Mouse (Mus musculus) gonadal fat pad, adult 2 months (tissue): ENCODE data around the gene Pcdh11x. TPM values are rescaled to one million over a fixed set of nuclear protein-coding genes. Genes with fewer than 3 reads are reported as not detected.
"Not testable (repeated sequence)": the region's sequence is repeated elsewhere in the genome, so short reads cannot be mapped to it uniquely, and the experiment has no call there.

Experiments used
- DNase-seq: peaks from one replicate; pipeline ENCODE4 v3.0.0-alpha.2; 2012; ENCODE audit warnings: low read depth
- polyA plus RNA-seq: library from polyadenylated mRNA; depleted of rRNA; stranded (reverse); fragments of >200 nt; gene quantifications from 2 replicates; pipeline ENCODE4 v1.2.3, GENCODE M21; 2012; rRNA removed

Pcdh11x gene
- polyA plus RNA-seq = 0.09 and 0.16 TPM in 2 replicates

GRCm38 (mm10) chrX:120290011-120290899 lies at the start of gene Pcdh11x:
Gene Pcdh11x (plus strand): TSS chrX:120290259.
- no peak for DNase-seq

GRCm38 (mm10) chrX:120260089-120260488 lies 30.0 kb upstream of the Pcdh11x start:
- DNase-seq = no peak

- DNase-seq = no peak
Observed at GRCm38 (mm10) chrX:120285522-120285921, 4.5 kb upstream of the Pcdh11x start.

DNA sequence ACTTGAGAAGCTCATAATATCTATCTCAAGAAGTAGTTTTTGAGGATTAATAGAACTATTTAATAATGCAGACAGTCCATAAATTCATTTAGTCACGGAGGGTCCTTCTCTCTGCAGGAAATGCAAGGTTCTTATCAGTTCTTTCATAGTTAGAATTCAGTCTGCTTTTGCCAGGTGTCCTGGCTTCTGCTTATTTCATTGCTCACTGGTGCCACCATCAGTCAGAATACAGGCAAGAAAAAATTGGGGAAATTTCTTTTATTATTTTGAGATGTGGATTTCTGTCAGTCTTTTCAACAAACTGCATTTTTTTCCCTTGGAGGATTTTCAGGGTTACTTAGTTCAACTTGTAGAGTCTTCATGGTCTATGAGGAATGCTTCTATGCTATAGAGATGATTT lies 2.6 kb upstream of the Pcdh11x start:
- no peak for DNase-seq

- DNase-seq = no peak
Observed at GRCm38 (mm10) chrX:120290900-120291280, 831 bp downstream of the Pcdh11x start.

- DNase-seq = no peak
Observed at GRCm38 (mm10) chrX:120291696-120292095, 1.6 kb downstream of the Pcdh11x start.

GRCm38 (mm10) chrX:120292832-120293750 lies 3.0 kb downstream of the Pcdh11x start:
- DNase-seq = no peak

DNA sequence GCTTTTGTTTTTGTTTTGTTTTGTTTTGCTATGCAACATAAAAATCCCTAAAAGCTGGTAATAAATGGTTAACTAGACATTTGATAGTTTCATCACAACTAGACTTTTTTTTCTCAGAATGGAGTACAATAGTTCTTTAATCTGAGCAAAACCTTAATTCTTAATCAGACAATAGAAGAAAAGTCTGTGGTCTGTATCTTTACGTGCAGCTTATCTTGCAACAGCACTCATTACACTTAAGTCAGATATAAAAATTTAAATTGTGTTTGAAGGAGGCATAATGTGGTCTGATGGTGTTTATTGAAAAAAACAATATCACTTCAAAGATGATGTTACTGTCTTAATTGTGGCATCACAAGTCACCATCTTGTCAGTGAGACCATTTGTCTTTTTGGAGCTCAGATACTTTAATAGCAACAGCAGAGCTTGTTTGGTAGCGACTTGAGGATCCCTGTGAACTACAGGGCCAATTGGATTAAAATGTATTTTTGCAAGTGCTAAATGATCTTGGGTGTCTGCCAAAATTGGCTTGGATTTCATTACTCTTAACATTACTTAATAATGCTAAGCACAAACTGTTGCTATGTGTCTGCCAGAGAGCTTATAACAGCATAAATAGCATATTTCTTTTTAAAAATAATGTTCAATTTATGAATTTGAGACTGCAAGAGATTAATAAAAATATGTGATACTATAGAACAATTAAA lies 11.6 kb downstream of the Pcdh11x start:
- DNase-seq = no peak

DNA sequence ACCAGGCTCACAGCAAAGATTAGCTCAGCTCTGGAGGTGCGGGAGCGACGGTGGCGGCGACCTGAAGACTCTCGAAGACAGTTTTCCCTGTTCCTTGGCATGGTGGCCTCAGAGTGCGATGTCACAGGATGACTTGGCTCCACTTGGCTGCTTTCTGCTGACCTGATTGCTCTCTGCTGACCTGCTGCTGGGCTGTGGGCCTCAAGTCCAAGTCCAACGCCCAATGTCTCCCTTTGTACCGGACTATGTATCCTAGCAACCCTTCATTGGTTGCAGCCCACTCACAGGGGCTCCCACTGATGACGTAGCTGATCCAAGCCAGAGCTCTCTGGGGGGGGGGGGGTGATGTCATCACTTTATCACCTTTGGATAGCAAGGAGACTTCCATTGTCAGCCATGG lies 22.9 kb downstream of the Pcdh11x start, which contains the start of gene H2afb3:
H2afb3 (minus strand) TSS at position 101 of the 400 bp plus-strand sequence.
- not testable (repeated sequence) for DNase-seq

DNA sequence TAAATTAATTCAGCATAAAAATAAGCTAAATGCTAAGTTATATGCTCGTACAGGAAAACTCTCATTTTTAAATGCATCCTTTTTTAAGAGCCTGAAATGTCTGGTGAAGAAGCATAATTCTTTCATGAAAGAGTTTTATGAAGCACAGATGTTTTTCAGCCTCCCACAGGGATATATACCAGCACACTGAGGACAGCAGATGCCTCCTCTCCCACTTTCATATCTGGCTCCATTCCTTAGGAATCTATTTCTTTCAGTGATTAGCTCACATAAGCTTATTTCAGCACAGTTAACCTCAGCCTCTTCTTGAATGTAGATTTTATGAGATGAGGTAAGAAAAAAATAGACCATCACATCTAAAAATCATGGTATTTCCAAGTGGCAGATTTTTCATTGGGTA lies 176.2 kb downstream of the Pcdh11x start:
- DNase-seq = no peak

DNA sequence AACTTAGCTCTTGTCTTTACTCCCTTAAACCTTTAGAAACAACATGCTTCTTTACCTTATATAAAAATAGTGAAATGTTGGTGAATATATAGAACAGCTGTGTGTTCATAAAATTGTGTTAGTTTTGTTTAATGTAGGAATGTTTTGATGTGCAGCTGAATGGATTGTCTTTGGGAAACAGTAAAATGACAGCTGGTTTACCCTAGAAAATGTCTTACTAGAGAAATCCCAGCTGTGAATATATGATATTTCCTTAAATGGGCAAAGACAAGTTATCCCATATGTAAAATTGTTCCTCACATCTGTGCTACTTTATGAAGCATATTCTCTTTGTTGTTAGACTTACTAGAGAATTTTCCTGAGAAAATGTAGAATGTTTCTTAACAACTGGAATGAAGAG lies 196.4 kb downstream of the Pcdh11x start:
- no peak for DNase-seq

DNA sequence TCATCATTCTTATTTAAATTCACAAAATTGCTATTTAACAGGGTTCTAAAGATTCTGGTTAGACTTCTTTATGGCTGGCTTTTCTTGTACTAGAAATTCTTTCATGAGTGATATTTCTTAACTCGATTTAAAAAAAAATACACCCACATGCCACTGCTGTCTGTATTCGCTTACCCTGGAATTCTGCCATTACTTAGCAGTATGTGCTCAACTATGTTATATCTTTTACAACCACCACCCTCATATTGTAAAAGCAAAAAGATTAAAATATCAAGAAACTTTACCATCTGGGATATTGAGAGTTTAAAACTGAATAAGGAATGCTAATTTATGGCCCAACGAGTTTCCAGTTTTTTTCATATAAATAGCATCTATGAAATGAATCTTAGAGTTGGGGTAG lies 234.9 kb downstream of the Pcdh11x start:
- DNase-seq = no peak

GRCm38 (mm10) chrX:120599309-120599708 lies 309.2 kb downstream of the Pcdh11x start:
- DNase-seq = no peak

- DNase-seq = no peak
Observed at GRCm38 (mm10) chrX:120618460-120618859, 328.4 kb downstream of the Pcdh11x start.

GRCm38 (mm10) chrX:120670236-120670635 lies 380.2 kb downstream of the Pcdh11x start:
- not testable (repeated sequence) for DNase-seq

- no peak for DNase-seq
Observed at GRCm38 (mm10) chrX:120734144-120734543, 444.1 kb downstream of the Pcdh11x start.

DNA sequence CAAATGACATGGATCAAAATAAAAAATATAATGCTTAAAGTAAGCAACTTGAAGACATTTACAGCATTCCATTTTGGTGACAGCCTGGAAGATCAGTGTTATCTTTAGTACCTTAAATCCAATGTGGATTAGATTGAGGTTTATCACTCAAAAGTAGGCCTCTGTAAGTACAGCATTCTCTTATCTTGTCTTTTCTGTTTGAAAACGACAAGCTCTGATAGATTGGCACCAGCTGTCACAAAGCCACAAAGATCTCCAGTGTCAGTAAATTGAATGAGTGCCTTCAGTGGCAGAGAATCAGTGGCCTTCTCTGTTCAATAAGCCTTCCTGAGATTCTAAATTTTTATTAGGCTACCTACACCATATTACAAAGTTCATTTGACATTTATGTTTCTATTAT lies 445.7 kb downstream of the Pcdh11x start:
- DNase-seq = no peak

DNA sequence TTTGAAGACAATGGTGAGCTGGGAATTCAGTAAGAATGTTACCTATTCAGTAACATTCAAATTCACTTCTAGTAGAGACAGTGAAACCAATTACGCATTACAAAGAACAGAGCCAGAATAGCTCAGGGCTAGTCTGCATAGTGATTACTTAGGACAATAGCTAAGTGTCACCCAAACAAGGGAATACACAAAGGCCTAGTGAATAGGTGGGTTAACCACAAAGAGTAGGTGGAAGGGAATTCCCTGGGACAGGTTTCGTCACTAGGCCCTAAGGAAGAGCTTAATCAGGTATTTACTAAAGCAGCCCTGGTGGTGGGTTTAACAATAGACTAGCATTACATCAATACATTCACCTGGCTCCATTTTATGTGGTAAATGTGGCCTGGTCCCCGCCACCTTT lies 654.5 kb downstream of the Pcdh11x start:
- DNase-seq = no peak
